Mouse (Mus musculus) bone marrow, adult 2 months (tissue): ENCODE results near the gene Ccdc71. TPM values are rescaled to one million over a fixed set of nuclear protein-coding genes. Genes with fewer than 3 reads are reported as not detected.
A peak's percentile ranks its signal among the peaks of the same experiment; 100 is the strongest.

Experiments used
- H3K27ac ChIP-seq: fragments of 200-500 bp; 2 replicates; pipeline ENCODE4 v1.5.1; 2012; ENCODE audit warnings: low read depth, mild to moderate bottlenecking, control low read depth, inconsistent platforms, low read length; ENCODE audit not compliant: control insufficient read depth, poor library complexity, insufficient read depth
- H3K4me1 ChIP-seq: fragments of 200-500 bp; 2 replicates; pipeline ENCODE4 v1.6.1; 2011; ENCODE audit warnings: low read length; ENCODE audit not compliant: control insufficient read depth, insufficient read depth
- H3K4me3 ChIP-seq: fragments of 200-500 bp; replicated peaks from 2 replicates; pipeline ENCODE3; 2011; ENCODE audit warnings: mild to moderate bottlenecking, low read depth, low read length, control low read depth; ENCODE audit not compliant: control insufficient read depth
- CTCF ChIP-seq: fragments of 200-500 bp; IDR thresholded peaks from 2 replicates; pipeline ENCODE4 v1.5.1; 2011; ENCODE audit warnings: low read length, control low read depth; ENCODE audit not compliant: control insufficient read depth, insufficient read depth
- POLR2A ChIP-seq: fragments of 200-500 bp; IDR thresholded peaks from 2 replicates; pipeline ENCODE4 v1.6.1; 2011; ENCODE audit warnings: low read depth, mild to moderate bottlenecking, control low read depth, low read length, borderline replicate concordance; ENCODE audit not compliant: control insufficient read depth
- WGBS: fragments of 180-500 bp; shearing (Covaris S2); methylation state at CpG from one replicate; pipeline ENCODE4 v1.1.7; 2018; 5-methylcytosine and 5-hydroxymethylcytosine counted together
- polyA plus RNA-seq: library from polyadenylated mRNA; stranded (reverse); fragments of >200 nt; gene quantifications from 2 replicates; pipeline ENCODE4 v1.2.4, GENCODE M21; 2011; ENCODE audit warnings: low replicate concordance; ENCODE audit not compliant: missing spikeins, insufficient read depth, insufficient read length

Ccdc71 gene
- polyA plus RNA-seq, 1 experiment = 12.3 TPM

DNA sequence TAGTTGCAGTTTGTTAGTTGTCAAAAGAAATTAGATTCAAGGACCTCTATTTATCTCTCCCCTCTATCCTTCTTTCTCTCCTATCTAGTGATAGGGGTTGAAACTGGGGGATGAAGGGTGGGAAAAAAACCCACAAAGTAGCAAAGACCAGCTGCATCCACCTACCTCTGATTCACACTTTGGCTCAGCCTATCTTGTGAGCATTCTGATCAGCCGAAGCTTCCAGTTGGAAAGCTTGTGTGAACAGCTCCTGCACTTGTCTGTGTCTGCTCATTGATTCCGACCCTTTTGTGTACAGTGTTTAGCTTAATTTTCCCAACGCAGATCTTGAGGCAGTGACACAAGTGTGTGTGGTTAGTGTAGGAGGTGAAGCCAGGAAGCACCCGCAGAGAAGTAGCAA is 6.9 kb upstream of the Ccdc71 start:
- Histone ChIP-seq H3K27ac (no peak overlapping the region), H3K4me1 (no peaks in the 10 kb centered on the region), H3K4me3 (no peak overlapping the region)
- 41% methylated on average over 4 of the region's 4 CpGs for WGBS
- TF ChIP-seq CTCF = no peak
- no peak for TF ChIP-seq POLR2A

DNA sequence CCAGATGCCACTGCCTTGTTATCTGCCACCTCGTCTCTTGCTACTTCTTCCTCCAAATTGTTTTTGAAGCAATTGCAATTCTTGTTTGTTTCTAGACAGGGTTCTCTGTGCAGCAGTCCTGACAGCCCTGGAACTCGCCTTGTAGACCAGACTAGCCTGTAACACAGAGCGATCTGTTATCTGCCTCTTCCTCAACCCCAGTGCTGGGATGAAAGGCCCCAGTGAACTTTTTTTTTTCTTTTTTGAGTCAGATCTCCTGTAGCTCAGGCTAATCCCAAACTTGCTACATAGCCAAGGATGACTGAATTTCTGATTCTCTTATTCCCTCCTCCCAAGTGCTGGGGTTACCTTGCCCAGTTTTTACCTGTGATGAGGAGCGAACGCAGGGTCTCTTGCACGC is 5.9 kb upstream of the Ccdc71 start:
- Histone ChIP-seq H3K4me1 (no peaks in the 10 kb centered on the region), H3K27ac (no peak overlapping the region), H3K4me3 (no peak overlapping the region)
- WGBS = 79% methylated on average over 6 of the region's 6 CpGs
- no peak for TF ChIP-seq CTCF
- TF ChIP-seq POLR2A = no peak

- TF ChIP-seq POLR2A (no peak), CTCF (no peak)
- Histone ChIP-seq H3K4me3 (no peak overlapping the region), H3K27ac (no peak overlapping the region), H3K4me1 (no peaks in the 10 kb centered on the region)
- WGBS = 67% methylated on average over 12 of the region's 12 CpGs
These were observed 4.4 kb upstream of the Ccdc71 start for GRCm38 (mm10) chr9:108455747-108456571.

DNA sequence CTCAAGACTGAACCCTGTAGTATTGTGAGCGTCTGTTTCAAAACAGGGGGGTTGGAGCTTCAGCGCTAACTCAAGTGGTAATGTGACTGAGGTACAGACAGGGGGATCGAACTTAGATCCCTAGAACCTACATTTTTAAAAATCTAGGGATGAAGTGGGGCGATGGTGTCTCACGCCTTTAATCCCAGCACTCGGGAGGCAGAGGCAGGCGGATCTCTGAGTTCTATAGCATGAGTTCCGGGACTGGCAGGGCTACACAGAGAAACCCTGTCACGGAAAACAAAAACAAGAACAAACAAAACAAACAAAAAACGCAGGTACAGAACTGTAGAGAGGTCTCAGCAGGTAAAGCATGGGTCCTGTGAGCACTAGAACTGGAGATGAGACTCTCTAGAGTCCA is 3.4 kb upstream of the Ccdc71 start:
- Histone ChIP-seq H3K4me3 (no peak overlapping the region), H3K4me1 (peaks cover 2% of the 10 kb centered on the region), H3K27ac (no peak overlapping the region)
- TF ChIP-seq POLR2A (no peak), CTCF (no peak)
- WGBS = 87% methylated on average over 10 of the region's 10 CpGs

DNA sequence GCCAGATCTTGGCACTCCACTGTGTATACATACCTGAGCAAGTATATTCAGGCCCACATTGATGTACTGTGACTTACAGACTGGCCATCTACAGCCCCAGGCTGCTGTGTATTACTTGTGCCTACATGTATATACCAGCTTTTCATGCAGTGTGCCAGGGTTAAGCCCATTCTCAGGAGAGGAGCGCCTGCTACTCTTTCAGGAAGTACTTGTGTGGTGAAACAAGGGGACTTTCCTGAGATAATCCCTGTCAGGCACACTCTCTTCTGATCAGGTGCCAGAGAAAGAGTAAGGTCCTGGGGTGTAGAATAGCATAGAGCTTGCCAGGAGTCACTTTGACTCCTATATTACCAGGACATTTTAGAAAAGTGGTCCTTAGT is 398 bp upstream of the Ccdc71 start:
- no peak overlapping the region for H3K27ac ChIP-seq
- no peak for TF ChIP-seq POLR2A
- no peak for TF ChIP-seq CTCF
- H3K4me1 ChIP-seq = peaks cover 2% of the 10 kb centered on the region
- 65% methylated on average over 1 of the region's 1 CpGs for WGBS
- H3K4me3 ChIP-seq = peak overlapping the region; percentile 76

- peak within 1 kb of the TSS; percentile 55 for H3K27ac ChIP-seq
- H3K4me1 ChIP-seq = peaks cover 2% of the 10 kb centered on the region
- H3K4me3 ChIP-seq = peak within 1 kb of the TSS; percentile 76
- TF ChIP-seq POLR2A (no peak), CTCF (no peak)
- WGBS = 35% methylated on average over 11 of the region's 11 CpGs
These were observed 879 bp downstream of the Ccdc71 start, which contains the start of gene Klhdc8b for GRCm38 (mm10) chr9:108461181-108461631. Gene Klhdc8b (minus strand): TSS chr9:108461581.

DNA sequence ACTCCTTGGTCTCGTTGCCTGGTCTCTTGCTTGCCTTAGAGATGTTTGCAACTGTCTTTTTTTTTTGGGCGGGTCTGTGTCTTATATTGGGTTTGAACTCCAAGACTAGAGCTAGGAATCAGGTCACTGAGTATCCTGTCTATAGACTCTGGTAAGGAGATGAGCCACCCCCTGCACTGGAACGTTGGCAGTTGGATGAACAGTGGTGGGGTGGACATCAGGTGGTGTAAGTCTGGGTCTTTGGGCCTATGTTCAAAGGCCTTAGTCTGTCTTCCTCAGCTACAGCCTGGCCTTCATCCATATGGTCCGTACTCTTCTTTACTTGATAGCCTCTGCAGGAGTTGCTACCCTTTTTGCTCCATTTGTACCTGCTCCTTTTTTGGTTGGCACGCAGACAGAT is 1.3 kb downstream of the Ccdc71 start:
- TF ChIP-seq POLR2A (no peak), CTCF (no peak)
- H3K4me1 ChIP-seq = peaks cover 2% of the 10 kb centered on the region
- WGBS = 89% methylated on average over 5 of the region's 5 CpGs
- no peak overlapping the region for H3K27ac ChIP-seq
- H3K4me3 ChIP-seq = peak overlapping the region; percentile 26

- TF ChIP-seq POLR2A = no peak
- TF ChIP-seq CTCF = no peak
- H3K4me1 ChIP-seq = peaks cover 2% of the 10 kb centered on the region
- WGBS = 84% methylated on average over 10 of the region's 10 CpGs
- H3K4me3 ChIP-seq = no peak overlapping the region
- no peak overlapping the region for H3K27ac ChIP-seq
These were observed 1.9 kb downstream of the Ccdc71 start for GRCm38 (mm10) chr9:108462192-108462591.
